Mouse (Mus musculus) kidney, adult 2 months (tissue): ENCODE measurements around the gene Irx1.

Source experiments
- CTCF ChIP-seq: fragments of 200-500 bp; conservative IDR thresholded peaks from 2 replicates; pipeline ENCODE4 v1.5.1; 2011; ENCODE audit warnings: low read depth, mild to moderate bottlenecking, control low read depth, low read length, moderate library complexity, mixed read lengths; ENCODE audit not compliant: insufficient read depth, insufficient read length
- POLR2A ChIP-seq: fragments of 200-500 bp; IDR thresholded peaks from one replicate; pipeline ENCODE4 v1.6.1; 2011; ENCODE audit warnings: low read depth, low read length, control low read depth

DNA sequence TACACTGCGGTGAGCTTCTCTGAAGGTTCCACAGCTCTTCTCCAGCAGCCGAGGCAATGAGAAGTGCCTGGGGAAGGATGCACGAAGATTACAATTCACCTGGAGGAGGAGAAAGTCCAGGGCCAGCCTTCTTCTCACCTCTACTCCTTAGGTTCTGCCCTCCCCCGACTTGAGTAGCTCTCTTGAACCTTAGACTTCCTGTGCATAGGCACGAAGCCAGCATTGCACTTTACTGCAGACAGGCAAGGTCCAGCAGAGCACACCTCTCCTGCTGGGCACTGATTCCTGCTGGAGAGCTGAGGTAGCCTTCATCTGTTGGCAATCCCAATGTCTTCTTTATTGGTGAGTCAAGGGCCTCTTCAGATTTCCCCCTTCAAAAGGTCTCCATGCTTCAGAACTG, 13.7 kb downstream of the Irx1 start:
- TF ChIP-seq CTCF = no peak
- no peak for TF ChIP-seq POLR2A
